Mouse (Mus musculus) right cerebral cortex, postnatal 10 days (tissue): ENCODE data around the gene Pnkd.
A peak's percentile ranks its signal among the peaks of the same experiment; 100 is the strongest.

Experiments
- DNase-seq, 2 experiments: peaks; one replicate each; pipeline ENCODE4 v3.0.0; 2021; ENCODE audit warnings: low spot score in 2 of 2

Gene Pnkd

GRCm38 (mm10) chr1:74284543-74285160 is at the start of gene Pnkd, which contains the start of gene Aamp:
Pnkd (plus strand) TSS chr1:74284930.
Aamp (minus strand) TSS chr1:74284738.
- peak; percentile 100 for DNase-seq

- peak; percentile 96 to 98 for DNase-seq
These were observed 48.7 kb upstream of the Pnkd start, which contains the start of gene Arpc2 for GRCm38 (mm10) chr1:74235938-74236589. Arpc2 (plus strand) TSS chr1:74236084.

- peak; percentile 56 to 65 for DNase-seq
These were observed 48.0 kb upstream of the Pnkd start for GRCm38 (mm10) chr1:74236590-74237317.

- no peak for DNase-seq
These were observed 47.1 kb upstream of the Pnkd start for GRCm38 (mm10) chr1:74237671-74238070.

GRCm38 (mm10) chr1:74238136-74238535 is 46.6 kb upstream of the Pnkd start:
- no peak for DNase-seq

- no peak for DNase-seq
These were observed 45.6 kb upstream of the Pnkd start for GRCm38 (mm10) chr1:74239162-74239561.

GRCm38 (mm10) chr1:74239618-74240017 is 45.1 kb upstream of the Pnkd start:
- no peak for DNase-seq

- DNase-seq, result peak; percentile 80 to 86
These were observed 44.4 kb upstream of the Pnkd start for GRCm38 (mm10) chr1:74240311-74240710.

GRCm38 (mm10) chr1:74240832-74241231 is 43.9 kb upstream of the Pnkd start:
- DNase-seq, result no peak

GRCm38 (mm10) chr1:74245525-74245924 is 39.2 kb upstream of the Pnkd start:
- DNase-seq, result no peak

- DNase-seq, result peak in 1 of 2 experiments; percentile 43
These were observed 35.9 kb upstream of the Pnkd start for GRCm38 (mm10) chr1:74248799-74249198.

GRCm38 (mm10) chr1:74249331-74249980 is 35.3 kb upstream of the Pnkd start:
- no peak for DNase-seq

- DNase-seq, result no peak
These were observed 34.6 kb upstream of the Pnkd start for GRCm38 (mm10) chr1:74250096-74250495.

GRCm38 (mm10) chr1:74255704-74256345 is 28.9 kb upstream of the Pnkd start:
- no peak for DNase-seq

GRCm38 (mm10) chr1:74256782-74257181 is 27.9 kb upstream of the Pnkd start:
- no peak for DNase-seq

GRCm38 (mm10) chr1:74262510-74262909 is 22.2 kb upstream of the Pnkd start:
- no peak for DNase-seq

GRCm38 (mm10) chr1:74268750-74269149 is 16.0 kb upstream of the Pnkd start:
- no peak for DNase-seq

- no peak for DNase-seq
These were observed 13.1 kb upstream of the Pnkd start for GRCm38 (mm10) chr1:74271659-74272058.

GRCm38 (mm10) chr1:74275015-74275414 is 9.7 kb upstream of the Pnkd start:
- no peak for DNase-seq

- no peak for DNase-seq
These were observed 7.7 kb upstream of the Pnkd start for GRCm38 (mm10) chr1:74277041-74277440.

GRCm38 (mm10) chr1:74277883-74278537 is 6.7 kb upstream of the Pnkd start:
- DNase-seq, result no peak
